Mouse (Mus musculus) kidney, embryonic 14.5 days (tissue): ENCODE data around the gene Apoc2. TPM values are rescaled to one million over a fixed set of nuclear protein-coding genes. Genes with fewer than 3 reads are reported as not detected.

Source experiments
- ATAC-seq: fragments of 200-750 bp; cut with Nextera tagmentation; 2 replicates; pipeline ENCODE4 v1.8.0; 2017; ENCODE audit warnings: moderate number of reproducible peaks, mild to moderate bottlenecking, moderate TSS enrichment, moderate library complexity; ENCODE audit not compliant: low FRiP score, low TSS enrichment
- H3K27ac ChIP-seq: fragments of 300-500 bp; sonication (generic); 2 replicates; pipeline ENCODE4 v1.5.1; 2014; ENCODE audit warnings: low read depth, mild to moderate bottlenecking, low read length, moderate library complexity, mixed read lengths
- H3K27me3 ChIP-seq: fragments of 300-500 bp; sonication (generic); 2 replicates; pipeline ENCODE4 v1.6.1; 2014; ENCODE audit warnings: mild to moderate bottlenecking, low read length; ENCODE audit not compliant: control insufficient read depth, insufficient read depth
- H3K36me3 ChIP-seq: fragments of 300-500 bp; sonication (generic); 2 replicates; pipeline ENCODE4 v1.6.1; 2014; ENCODE audit warnings: low read length, mixed read lengths; ENCODE audit not compliant: control insufficient read depth, insufficient read depth
- H3K4me1 ChIP-seq: fragments of 300-500 bp; sonication (generic); 2 replicates; pipeline ENCODE4 v1.6.1; 2014; ENCODE audit warnings: low read length, mixed read lengths; ENCODE audit not compliant: control insufficient read depth, insufficient read depth
- H3K4me2 ChIP-seq: fragments of 300-500 bp; sonication (generic); replicated peaks from 2 replicates; pipeline ENCODE4 v1.6.1; 2014; ENCODE audit warnings: low read depth, mild to moderate bottlenecking, low read length
- H3K4me3 ChIP-seq: fragments of 300-500 bp; sonication (generic); 2 replicates; pipeline ENCODE4 v1.5.1; 2014; ENCODE audit warnings: mild to moderate bottlenecking, low read length
- H3K9ac ChIP-seq: fragments of 300-500 bp; sonication (generic); 2 replicates; pipeline ENCODE4 v1.6.1; 2014; ENCODE audit warnings: low read depth, mild to moderate bottlenecking, low read length, moderate library complexity
- H3K9me3 ChIP-seq: fragments of 300-500 bp; sonication (generic); 2 replicates; pipeline ENCODE4 v1.6.1; 2016; ENCODE audit warnings: low read length; ENCODE audit not compliant: control insufficient read depth
- WGBS: fragments of 180-500 bp; shearing (Covaris S2); extraction: QIAGEN DNeasy Blood & Tissue Kit; methylation state at CpG from one replicate; pipeline ENCODE4 v1.1.7; 2014; 5-methylcytosine and 5-hydroxymethylcytosine counted together
- polyA plus RNA-seq: library from polyadenylated mRNA; unstranded; fragments of >200 nt; fragmentation: Nextera tagmentation; extraction: Ambion mirVana; gene quantifications from 2 replicates; pipeline ENCODE4 v1.2.1, GENCODE M21; 2014

Gene Apoc2
- polyA plus RNA-seq, 1 experiment from 2014 or later: 1.2 TPM

DNA sequence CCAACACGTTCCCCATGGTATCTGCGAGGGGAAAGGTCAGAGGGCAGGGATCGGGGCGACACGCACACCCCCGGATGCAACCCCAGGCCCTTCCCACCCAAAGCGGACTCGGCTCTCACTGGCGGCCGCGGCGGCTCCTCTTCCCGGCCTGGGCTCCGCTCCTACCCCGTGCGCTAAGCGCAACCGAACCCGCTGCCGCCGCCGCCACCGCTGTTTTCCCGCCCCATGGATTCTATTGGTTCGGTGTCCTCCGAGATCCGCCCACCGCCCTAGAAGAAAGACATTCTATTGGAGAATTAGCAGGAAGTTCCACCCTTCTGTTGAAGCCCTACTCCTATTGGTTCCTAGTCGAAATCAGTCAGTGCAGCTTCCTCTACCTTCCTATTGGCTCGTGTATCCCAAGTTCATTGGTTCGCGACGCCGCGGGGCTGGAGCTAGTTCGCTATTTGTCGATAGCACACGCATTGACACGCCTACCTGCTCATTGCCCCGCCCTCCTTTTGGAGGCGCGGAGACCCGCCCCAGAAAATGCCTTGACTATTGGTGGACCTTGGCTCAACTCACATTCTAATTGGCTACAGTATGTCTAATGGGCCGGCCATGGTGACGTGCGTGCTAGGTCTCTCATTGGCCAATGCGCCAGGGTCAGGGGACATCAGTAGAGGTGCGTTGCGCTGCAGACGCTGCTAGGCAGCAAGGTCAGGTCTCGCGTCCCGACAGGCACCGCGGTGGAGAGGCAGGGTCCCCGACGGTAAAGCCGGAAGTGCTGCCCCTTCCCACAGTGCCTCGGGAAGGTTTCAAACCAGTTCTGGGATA lies 37.7 kb upstream of the Apoc2 start, which contains the start of gene Tomm40:
Tomm40 (minus strand) TSS at position 200 of the 816 bp plus-strand sequence.
- ATAC-seq: peak; percentile 99
- Histone ChIP-seq H3K4me1 (peaks cover 10% of the 10 kb centered on the region; the same call in 1 of the 2 replicates), H3K27ac (peak within 1 kb of the TSS; percentile 75), H3K9me3 (peaks cover 2% of the 10 kb centered on the region), H3K27me3 (no peaks in the 10 kb centered on the region), H3K4me3 (peak within 1 kb of the TSS; percentile 72), H3K4me2 (peak within 1 kb of the TSS; percentile 72), H3K9ac (peak within 1 kb of the TSS; percentile 97), H3K36me3 (peaks cover 43% of the 10 kb centered on the region)
- under 1% methylated on average over 48 of the region's 59 CpGs for WGBS

DNA sequence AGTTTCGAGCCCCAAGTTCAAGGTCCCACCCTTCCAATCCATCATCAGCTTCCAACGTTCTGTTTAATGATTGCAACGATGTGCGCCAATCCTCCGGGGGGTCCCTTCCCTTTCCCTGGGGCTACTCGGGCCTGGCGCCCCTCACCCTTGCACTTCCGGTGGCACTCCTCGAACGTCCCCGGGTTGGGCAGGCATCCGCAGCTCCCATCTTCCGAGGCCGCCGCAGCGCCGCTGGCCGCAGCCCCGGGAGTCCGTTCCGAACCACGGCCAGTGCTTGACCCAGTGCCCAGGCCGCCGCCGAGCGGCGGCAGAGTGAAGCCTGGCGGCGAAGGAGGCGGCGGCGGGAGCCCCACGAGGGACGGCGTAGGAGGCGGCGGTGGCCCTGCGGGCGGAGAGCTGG lies 37.1 kb upstream of the Apoc2 start:
- H3K36me3 ChIP-seq: peaks cover 46% of the 10 kb centered on the region
- H3K9me3 ChIP-seq: no peaks in the 10 kb centered on the region
- H3K4me1 ChIP-seq: peaks cover 10% of the 10 kb centered on the region; the same call in 1 of the 2 replicates
- under 1% methylated on average over 36 of the region's 39 CpGs for WGBS
- no peaks in the 10 kb centered on the region for H3K27me3 ChIP-seq
- peak overlapping the region; percentile 72 for H3K4me2 ChIP-seq
- H3K9ac ChIP-seq: peak overlapping the region; percentile 97
- H3K4me3 ChIP-seq: peak overlapping the region; percentile 72
- peak overlapping the region; percentile 74 for H3K27ac ChIP-seq
- ATAC-seq: 0 out of 2 replicates have a peak, but pooled peaks have one; percentile 0

DNA sequence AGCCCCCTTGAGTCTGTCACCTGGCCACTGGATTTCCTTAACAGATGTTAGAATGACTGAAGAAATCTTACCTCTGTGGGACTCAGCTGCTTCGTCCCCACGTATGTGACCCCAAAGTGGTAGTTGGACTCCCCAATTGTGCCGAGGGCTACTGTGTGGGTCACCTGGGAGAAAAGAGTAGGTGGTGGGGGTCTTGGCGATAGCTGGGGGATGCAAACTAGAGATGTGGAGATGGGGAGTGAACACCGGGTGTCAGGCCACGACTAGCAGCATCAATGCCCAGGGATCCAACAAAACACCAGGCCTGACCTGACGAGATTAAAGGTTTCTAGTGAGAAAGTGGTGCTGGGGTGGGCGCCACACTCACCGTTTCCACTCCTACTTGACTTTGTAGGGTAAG lies 35.9 kb upstream of the Apoc2 start:
- no peaks in the 10 kb centered on the region for H3K27me3 ChIP-seq
- 88% methylated on average over 9 of the region's 9 CpGs for WGBS
- no peaks in the 10 kb centered on the region for H3K9me3 ChIP-seq
- peak overlapping the region; percentile 72; the same call in 1 of the 2 replicates for H3K4me3 ChIP-seq
- no peak overlapping the region for H3K4me2 ChIP-seq
- H3K4me1 ChIP-seq: peaks cover 10% of the 10 kb centered on the region; the same call in 1 of the 2 replicates
- H3K9ac ChIP-seq: no peak overlapping the region
- H3K36me3 ChIP-seq: peaks cover 52% of the 10 kb centered on the region
- no peak overlapping the region for H3K27ac ChIP-seq
- ATAC-seq: no peak

DNA sequence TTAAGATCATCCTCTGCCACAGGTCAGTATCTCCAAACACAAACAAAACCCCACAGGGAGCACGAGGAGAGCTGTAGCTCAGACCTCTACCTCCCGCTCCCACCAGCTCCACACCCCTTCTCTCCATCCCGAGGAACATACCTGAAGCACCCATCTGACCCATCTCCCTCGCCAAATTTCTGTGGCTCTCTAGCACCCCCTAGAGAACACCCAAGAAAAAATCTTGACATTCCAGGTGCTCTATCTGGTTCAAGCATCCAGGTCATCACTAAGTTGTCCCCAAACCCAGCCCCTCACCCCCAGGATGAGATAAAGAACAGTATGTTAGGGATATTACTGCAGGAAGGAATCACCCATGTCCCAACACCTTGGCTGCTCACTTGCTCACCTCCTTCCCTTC lies 35.5 kb upstream of the Apoc2 start:
- H3K9me3 ChIP-seq: no peaks in the 10 kb centered on the region
- ATAC-seq: no peak
- H3K9ac ChIP-seq: no peak overlapping the region
- H3K4me2 ChIP-seq: no peak overlapping the region
- no peaks in the 10 kb centered on the region for H3K27me3 ChIP-seq
- peak overlapping the region; percentile 72; the same call in 1 of the 2 replicates for H3K4me3 ChIP-seq
- WGBS: 55% methylated on average over 4 of the region's 4 CpGs
- H3K27ac ChIP-seq: no peak overlapping the region
- peaks cover 10% of the 10 kb centered on the region; the same call in 1 of the 2 replicates for H3K4me1 ChIP-seq
- peaks cover 56% of the 10 kb centered on the region for H3K36me3 ChIP-seq

DNA sequence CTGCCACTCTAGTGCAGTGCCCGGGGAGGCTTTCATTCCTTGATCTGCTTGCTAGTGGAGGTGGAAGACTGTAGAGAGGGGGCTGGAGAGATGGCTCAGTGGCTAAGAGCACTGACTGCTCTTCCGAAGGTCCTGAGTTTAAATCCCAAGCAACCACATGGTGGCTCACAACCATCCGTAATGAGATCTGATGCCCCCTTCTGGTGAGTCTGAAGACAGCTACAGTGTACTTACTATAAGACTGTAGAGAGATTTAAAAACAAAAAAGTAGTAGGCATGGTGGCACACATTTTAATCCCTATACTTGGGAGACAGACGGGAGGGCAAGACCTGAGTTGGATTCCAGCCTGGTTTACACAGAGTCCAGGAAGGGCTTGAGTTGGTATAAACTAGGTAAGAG lies 34.7 kb upstream of the Apoc2 start:
- H3K36me3 ChIP-seq: peaks cover 60% of the 10 kb centered on the region
- no peak overlapping the region for H3K4me2 ChIP-seq
- H3K4me3 ChIP-seq: no peak overlapping the region
- H3K27ac ChIP-seq: no peak overlapping the region
- no peak for ATAC-seq
- no peak overlapping the region for H3K9ac ChIP-seq
- 85% methylated on average over 4 of the region's 4 CpGs for WGBS
- no peaks in the 10 kb centered on the region for H3K9me3 ChIP-seq
- peaks cover 10% of the 10 kb centered on the region; the same call in 1 of the 2 replicates for H3K4me1 ChIP-seq
- H3K27me3 ChIP-seq: no peaks in the 10 kb centered on the region

DNA sequence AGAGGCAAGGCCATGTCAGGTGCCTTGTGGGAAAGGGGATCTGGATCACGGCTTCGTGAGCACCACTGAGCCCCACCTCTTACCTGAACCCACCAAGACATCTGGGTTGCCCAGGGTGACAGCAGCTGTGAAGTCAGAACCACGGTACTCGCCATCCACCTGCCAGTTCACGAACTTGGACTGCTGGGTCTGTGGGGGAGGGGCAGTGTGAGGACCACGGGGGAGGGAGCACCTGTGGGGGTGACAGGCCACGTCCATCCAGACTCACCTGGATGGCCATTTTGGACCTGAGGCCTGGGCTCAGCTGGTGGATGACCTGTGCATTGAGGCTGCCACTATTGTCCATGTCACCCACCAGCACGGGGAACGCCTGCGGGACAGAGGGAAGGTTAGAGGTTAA lies 32.9 kb upstream of the Apoc2 start:
- Histone ChIP-seq H3K27ac (no peak overlapping the region), H3K9ac (no peak overlapping the region), H3K9me3 (no peaks in the 10 kb centered on the region), H3K4me1 (peaks cover 6% of the 10 kb centered on the region; the same call in 1 of the 2 replicates), H3K4me2 (no peak overlapping the region), H3K36me3 (peaks cover 64% of the 10 kb centered on the region), H3K27me3 (no peaks in the 10 kb centered on the region), H3K4me3 (no peak overlapping the region)
- ATAC-seq: no peak
- 92% methylated on average over 10 of the region's 10 CpGs for WGBS

DNA sequence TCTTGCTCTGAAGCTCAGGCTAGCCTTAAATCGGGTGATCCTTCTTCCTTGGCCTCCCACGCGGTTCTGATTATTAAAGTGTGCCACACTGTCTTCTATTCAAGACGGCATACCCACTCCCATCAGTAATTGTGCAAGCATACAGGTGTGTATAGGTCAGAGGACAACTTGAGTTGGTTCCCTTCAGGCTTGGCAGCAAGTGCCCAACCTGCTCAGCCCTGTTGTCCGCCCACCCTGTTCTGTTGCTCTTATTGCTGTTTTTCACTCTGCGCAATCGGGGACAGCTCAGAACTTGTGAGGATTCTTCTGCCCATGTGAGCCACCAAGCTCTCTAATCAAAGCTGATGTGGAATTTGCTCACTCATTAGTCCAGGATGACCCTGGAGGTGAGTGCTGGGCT lies 27.5 kb upstream of the Apoc2 start:
- H3K9me3 ChIP-seq: no peaks in the 10 kb centered on the region
- ATAC-seq: no peak
- H3K27me3 ChIP-seq: no peaks in the 10 kb centered on the region
- no peak overlapping the region for H3K9ac ChIP-seq
- no peaks in the 10 kb centered on the region for H3K4me1 ChIP-seq
- H3K27ac ChIP-seq: no peak overlapping the region
- no peak overlapping the region for H3K4me3 ChIP-seq
- WGBS: 95% methylated on average over 7 of the region's 7 CpGs
- H3K36me3 ChIP-seq: peaks cover 62% of the 10 kb centered on the region
- H3K4me2 ChIP-seq: no peak overlapping the region

DNA sequence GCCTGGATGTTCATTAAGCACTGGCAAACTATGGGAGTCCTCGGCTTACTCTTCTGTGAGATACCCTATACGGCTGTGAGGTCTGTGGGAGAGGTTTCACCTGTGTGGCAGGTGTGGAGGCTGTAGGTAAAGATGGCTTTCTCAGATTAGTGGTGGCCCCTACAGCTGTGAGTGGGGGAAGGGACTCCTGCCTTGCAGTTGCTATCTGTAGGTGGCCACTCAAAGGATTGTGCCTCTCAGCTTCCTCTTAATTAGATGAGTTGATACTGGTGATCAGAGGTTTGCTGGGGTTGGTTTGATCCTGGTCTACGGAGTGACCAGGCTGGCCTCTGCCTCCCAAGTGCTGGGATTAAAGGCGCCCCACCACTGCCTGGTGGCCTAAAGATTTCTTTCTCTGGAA lies 26.7 kb upstream of the Apoc2 start:
- Histone ChIP-seq H3K27ac (no peak overlapping the region), H3K9ac (no peak overlapping the region), H3K4me3 (no peak overlapping the region), H3K36me3 (peaks cover 56% of the 10 kb centered on the region), H3K4me1 (no peaks in the 10 kb centered on the region), H3K4me2 (no peak overlapping the region), H3K27me3 (no peaks in the 10 kb centered on the region), H3K9me3 (no peaks in the 10 kb centered on the region)
- no peak for ATAC-seq
- 86% methylated on average over 4 of the region's 4 CpGs for WGBS

DNA sequence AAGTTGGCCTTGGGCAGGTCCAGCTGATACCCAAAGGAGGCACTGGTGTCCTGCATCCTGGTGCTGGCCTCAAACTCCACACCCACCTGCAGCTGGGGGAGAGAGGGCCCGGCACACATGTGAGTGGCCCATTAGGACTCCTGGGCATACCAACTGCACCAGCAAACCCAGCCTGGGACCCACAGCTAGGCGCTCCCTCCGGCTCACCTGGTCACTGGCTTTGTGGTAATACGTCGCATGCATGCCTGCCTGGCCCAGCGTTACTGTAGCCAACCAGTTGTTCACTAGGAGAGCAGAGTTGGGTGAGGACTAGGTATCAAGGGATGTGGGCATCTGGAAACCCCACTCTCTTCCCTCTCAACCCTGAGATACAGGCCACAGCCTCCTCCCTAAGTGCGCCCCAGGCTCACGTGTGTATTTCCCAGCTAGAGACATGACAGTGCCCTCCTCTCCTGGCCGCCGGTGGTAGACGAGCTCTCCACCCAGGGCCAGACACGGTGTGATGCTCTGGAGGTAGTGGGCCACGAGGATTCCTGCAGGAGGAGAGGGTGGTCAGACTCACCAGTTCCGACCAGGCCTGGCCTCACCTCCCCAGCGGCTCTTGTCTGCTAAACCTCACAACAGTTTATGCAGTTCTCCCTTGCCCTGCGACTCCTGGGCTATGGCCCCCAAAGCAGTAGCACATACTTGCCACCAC lies 25.3 kb upstream of the Apoc2 start:
- Histone ChIP-seq H3K4me1 (peaks cover 8% of the 10 kb centered on the region; the same call in 1 of the 2 replicates), H3K9ac (no peak overlapping the region), H3K9me3 (no peaks in the 10 kb centered on the region), H3K4me3 (no peak overlapping the region), H3K36me3 (peaks cover 43% of the 10 kb centered on the region), H3K27ac (no peak overlapping the region), H3K27me3 (no peaks in the 10 kb centered on the region), H3K4me2 (no peak overlapping the region)
- no peak for ATAC-seq
- 92% methylated on average over 16 of the region's 16 CpGs for WGBS
